Mouse (Mus musculus): Measurements from ENCODE around the gene Unc13b. TPM values are rescaled to one million over a fixed set of nuclear protein-coding genes. Genes with fewer than 3 reads are reported as not detected.
A peak's percentile ranks its signal among the peaks of the same experiment; 100 is the strongest.

Unc13b gene
- total RNA-seq, 2 experiments from 2014 or later, result 50.5 to 71.9 TPM

DNA sequence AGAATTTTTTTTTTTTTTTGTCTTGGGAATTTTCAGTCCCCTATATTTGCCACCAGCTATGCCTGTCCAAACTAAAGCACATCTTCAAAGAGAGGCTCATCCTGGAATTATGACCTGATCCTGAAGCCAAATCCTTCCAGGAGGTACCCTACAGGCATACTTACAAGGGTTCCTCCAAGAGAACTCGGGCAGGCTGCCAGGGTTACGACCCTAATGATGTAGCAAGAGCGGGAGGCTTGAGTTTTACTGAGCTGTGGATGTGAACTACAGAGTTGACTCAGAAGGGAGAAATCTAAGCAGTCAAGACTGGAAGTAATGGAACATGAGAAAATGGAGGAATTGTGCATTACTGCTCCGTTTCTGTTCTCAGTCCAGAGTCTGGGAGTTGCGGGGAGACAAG is 201.3 kb downstream of the Unc13b start:
- intact Hi-C loops (cut with DNase I), result no loop called here
- DNase-seq (ENCODE audit: low spot score in 2 of 2), result no peak

DNA sequence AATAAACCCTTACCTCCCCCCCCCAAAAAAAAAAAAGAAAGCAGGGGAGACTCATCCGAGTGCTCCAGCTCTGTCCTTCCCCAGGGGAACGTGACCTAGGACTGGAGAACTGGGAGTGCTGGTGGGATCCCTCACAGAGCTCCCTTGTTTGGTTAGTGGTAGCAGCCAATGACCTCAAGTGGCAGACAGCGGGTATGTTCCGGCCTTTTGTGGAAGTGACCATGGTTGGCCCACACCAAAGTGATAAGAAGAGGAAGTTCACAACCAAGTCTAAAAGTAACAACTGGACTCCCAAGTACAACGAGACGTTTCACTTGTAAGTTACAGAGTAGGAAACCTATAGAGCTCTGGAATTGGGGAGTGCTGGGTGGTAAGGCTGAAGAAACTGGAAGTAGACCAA is 204.1 kb downstream of the Unc13b start:
- intact Hi-C loops (cut with DNase I), result no loop called here
- no peak for DNase-seq (ENCODE audit: low spot score in 2 of 2)

DNA sequence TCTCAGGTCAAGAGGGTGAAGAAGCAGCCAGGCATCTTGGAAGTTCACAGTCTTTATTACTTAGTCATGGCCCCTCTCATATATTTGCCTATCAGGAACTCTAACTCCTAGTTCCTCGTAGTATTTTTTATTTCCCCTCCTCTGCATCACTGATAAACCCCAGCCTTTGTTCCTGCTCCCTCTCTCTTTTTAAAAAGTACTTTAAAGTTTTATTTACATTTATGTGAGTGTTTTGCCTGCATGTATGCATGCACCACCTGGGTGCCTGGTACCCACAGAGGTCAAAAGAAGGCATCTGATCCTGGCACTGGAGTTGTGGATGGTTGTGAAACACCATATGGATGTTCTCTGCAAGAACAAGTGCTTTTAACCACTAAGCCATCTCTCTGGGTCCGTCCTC is 207.4 kb downstream of the Unc13b start:
- intact Hi-C loops (cut with DNase I), result loop anchor here (2.0 to 5.0 kb wide), 2 partner anchors 115 to 141 kb away; partner anchors contain the start of gene Rusc2
- no peak for DNase-seq (ENCODE audit: low spot score in 2 of 2)

DNA sequence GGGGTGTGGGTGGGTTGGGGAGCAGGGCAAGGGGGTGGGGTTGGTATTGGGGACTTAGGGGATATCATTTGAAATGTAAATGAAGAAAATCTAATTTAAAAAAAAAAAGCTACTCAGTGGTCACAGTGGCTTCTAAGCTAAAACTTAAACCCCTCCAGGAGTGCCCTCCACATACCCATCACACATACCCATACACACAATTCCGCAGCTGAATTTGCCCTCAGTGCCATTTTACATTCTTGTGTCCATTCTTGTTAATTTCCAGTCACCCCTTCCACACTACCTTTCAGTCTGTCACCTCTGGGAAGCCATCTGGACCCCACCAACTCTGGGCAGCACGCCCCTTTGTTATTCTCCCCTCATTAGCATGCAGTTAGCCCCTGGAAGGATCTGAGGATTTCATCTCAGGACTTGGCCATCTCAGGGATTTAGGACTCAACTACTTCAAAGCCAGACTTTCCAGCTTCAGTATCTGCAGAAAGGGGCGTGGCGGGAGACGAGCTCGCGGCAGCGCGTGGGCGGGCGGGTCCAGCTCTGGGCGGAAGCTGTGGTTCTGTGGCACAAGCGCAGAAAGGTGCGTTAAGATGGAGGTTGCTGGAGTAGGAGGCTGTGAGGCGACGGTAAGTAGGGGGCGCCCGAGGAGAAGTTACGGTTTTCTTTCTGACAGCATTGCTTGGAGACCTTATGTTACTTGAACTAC is 208.0 kb downstream of the Unc13b start, which contains the start of gene Atp8b5:
Gene Atp8b5 (plus strand): TSS at position 537 of the 700 bp plus-strand sequence.
- intact Hi-C loops (cut with DNase I), result loop anchor here (1.0 to 5.0 kb wide), 3 partner anchors 114 to 154 kb away; partner anchors contain the start of gene Rusc2
- peak; percentile 77 to 79 for DNase-seq (ENCODE audit: low spot score in 2 of 2)

DNA sequence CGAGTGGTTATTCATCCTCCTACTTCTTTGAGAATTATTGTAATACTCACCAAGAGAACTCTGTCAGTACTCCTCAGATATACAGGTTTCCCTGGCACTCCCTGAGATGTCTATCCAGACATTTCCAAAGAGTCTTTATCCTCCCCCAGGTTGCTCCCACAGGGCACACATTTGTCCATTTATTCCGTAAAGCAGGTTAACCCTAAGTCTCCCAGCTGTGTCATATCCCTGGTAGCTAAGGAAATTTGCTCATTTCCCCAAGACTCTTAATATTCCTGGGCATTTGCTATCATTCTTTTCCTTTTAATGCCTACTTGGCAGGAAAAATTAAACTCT is 208.5 kb downstream of the Unc13b start:
- DNase-seq (ENCODE audit: low spot score in 2 of 2), result no peak
- intact Hi-C loops (cut with DNase I), result loop anchor here (1.0 to 5.0 kb wide), 3 partner anchors 114 to 153 kb away; partner anchors contain the start of gene Rusc2

DNA sequence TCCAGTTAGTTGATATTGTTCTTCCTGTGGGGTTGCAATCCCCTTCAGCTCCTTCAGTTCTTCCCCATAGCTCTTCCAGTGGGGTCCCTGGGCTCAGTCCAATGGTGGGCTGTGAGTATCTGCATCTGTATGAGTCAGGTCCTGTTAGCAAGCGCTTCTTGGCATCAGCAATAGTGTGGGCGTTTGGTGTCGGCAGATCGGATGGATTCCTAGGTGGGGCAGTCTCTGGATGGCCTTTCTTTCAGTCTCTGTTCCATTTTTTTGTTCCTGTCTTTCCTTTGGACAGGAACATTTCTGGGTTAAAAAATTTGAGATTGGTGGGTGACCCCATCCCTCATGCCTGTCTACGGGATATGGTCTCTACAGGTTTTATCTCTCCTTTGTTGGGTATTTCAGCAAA is 226.7 kb downstream of the Unc13b start:
- no peak for DNase-seq (ENCODE audit: low spot score in 2 of 2)
- intact Hi-C loops (cut with DNase I), result no loop called here

DNA sequence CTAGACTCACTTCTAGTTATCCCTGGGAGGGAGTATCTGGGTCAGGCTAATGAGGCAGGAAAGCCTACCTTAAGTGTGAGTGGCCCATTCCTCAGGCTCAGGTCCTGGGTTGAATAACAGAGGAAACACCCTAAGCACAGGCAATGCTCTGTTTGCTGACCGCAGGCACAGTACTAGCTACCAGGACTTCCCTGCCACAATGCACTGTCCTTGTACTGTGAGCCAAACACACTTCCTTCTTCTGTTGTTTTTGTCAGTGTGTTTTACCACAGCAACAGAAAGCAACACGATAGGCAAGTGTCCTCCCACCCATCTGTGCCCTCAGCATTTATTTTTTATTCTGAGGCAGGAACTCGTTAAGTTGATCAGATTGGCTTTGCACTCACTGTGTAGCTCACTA is 228.6 kb downstream of the Unc13b start:
- DNase-seq (ENCODE audit: low spot score in 2 of 2), result no peak
- intact Hi-C loops (cut with DNase I), result no loop called here

DNA sequence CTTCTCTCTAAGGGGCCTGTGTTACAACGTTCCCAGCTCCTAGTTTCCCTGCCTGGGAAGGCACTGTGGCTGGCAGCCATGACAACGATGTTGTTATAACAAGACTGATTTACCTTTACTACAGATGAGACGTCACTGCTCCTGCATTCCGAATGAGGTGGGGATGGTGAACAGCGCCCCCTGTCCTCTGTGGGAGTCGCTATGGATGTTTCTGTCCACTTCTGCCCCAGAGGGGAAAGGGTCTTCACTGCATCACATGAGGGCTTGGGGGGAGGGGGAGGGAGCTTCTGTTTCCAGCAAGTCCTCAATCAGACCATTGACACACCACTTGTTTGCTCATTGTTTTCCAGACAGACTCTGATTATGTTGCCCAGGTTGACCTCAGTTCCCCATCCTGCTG is 235.2 kb downstream of the Unc13b start:
- intact Hi-C loops (cut with DNase I), result no loop called here
- DNase-seq (ENCODE audit: low spot score in 2 of 2), result no peak

DNA sequence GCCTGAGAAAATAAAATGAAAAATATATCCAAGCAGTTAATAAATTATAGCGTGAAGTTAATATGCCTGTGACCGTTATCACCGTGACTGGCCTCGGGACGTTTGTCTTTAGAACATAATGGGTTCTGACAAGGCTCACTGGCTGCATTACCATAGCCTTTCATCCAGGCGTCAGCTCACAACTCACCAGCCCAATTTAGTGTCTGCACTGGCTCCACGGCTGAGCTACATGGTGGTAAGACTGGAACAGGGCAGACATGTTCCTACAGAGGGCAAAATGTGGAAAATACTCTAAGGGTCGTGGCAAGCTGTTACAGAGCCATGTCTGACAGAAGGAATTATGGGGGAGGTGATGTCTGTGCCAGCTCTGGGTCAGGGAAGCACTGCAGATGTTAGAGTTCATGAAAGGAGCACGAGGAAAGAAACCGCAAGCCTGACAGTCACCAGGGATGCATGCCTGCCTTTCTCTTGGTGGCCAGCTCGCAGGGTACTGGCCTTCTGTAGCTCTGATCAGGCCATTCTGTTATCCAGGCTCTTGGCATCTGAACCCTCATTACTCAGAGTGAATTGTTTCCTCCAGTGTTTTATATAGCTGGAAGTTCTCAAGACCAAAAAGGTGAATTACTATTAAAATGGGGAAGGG is 251.1 kb downstream of the Unc13b start:
- intact Hi-C loops (cut with DNase I), result no loop called here
- no peak for DNase-seq (ENCODE audit: low spot score in 2 of 2)

Other genes with a start within 250 kb of the Unc13b start
- under 1 TPM; 0.20 to 0.22 TPM for gene Fam205a1, start 205.1 kb upstream of the Unc13b start, total RNA-seq (2021)
- gene Gm12394, start 202.2 kb upstream of the Unc13b start, total RNA-seq (2021), result 1 to 10 TPM; 2.6 TPM
- 1 to 10 TPM; 1.2 to 2.0 TPM for gene Fam205c, start 184.7 kb upstream of the Unc13b start, total RNA-seq (2021)
- gene Phf24, start 142.3 kb upstream of the Unc13b start, total RNA-seq (2021), result 100 to 1,000 TPM; 333 to 352 TPM
- gene Dnajb5, start 109.1 kb upstream of the Unc13b start, total RNA-seq (2021), result 100 to 1,000 TPM; 197 to 202 TPM
- gene 1700022I11Rik, start 89.3 kb upstream of the Unc13b start, total RNA-seq (2021), result not detected
- gene Vcp, start 58.4 kb upstream of the Unc13b start, total RNA-seq (2021), result 100 to 1,000 TPM; 181 to 194 TPM
- 10 to 100 TPM in 1 of 2 experiments, 1 to 10 TPM in 1; 8.5 to 12.5 TPM for gene Fancg, start 48.4 kb upstream of the Unc13b start, total RNA-seq (2021)
- 10 to 100 TPM; 30.4 to 37.5 TPM for gene Pigo, start 33.1 kb upstream of the Unc13b start, total RNA-seq (2021)
- gene Stoml2, start 27.2 kb upstream of the Unc13b start, total RNA-seq (2021), result 100 to 1,000 TPM; 107 to 121 TPM
- gene Fam214b, start 12.7 kb upstream of the Unc13b start, total RNA-seq (2021), result 10 to 100 TPM; 34.8 to 43.0 TPM
- under 1 TPM in 1 of 2 experiments, not detected in 1; 0.20 TPM for gene Atp8b5, start 208.2 kb downstream of the Unc13b start, total RNA-seq (2021)